Mouse (Mus musculus): ENCODE measurements at regions not wholly inside any gene's neighbourhood (a gene's known extent, or its start where the extent isn't known, plus 50 kb on each side); places are given as distances from the start of the nearest gene placed in this dataset.
A peak's percentile ranks its signal among the peaks of the same experiment; 100 is the strongest.

DNA sequence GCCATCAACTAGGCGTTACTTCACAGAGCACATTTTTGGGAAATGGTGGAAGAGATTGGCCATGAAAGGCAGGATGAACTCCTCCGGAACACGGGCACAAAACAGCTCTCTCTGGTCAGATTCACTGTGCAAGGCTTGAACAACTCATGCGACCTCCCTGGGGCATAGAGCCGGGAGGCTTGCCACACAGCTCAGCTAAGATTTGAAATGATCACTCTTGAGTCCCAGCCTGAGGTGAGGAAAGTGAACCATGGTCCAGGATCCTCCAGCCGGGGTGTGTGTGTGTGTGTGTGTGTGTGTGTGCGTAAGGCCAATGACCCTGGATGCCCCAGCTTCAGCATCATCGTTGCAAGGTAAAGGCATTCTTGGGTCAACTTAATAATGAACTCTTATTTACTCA, 237.5 kb downstream of the Gm45692 start:
- no peak for DNase-seq (ENCODE audit: low spot score)

DNA sequence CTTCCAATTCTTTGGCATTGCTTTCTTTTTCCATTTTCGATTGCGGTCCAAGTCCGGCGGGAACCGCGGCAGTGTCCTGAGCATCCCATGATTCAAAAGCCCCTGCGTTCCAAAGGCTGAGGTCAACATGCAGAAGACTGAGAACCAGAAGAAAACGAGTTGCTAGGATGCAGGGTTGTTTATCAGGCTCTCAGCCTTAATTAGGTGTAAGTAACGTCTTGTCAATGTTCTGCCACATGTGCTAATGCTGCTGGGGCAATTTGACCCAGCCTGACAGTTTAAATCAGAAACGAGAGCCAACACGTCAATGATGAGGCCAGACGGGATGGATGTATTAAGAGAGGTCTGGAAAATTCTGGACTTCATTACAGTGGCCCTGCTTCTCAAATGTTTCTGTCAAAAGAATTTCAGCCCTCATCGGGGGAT, 239.4 kb downstream of the Gm45692 start:
- no peak for DNase-seq (ENCODE audit: low spot score)

GRCm38 (mm10) chr8:26362366-26362765, 243.0 kb downstream of the Gm45692 start:
- no peak for DNase-seq (ENCODE audit: low spot score)

DNA sequence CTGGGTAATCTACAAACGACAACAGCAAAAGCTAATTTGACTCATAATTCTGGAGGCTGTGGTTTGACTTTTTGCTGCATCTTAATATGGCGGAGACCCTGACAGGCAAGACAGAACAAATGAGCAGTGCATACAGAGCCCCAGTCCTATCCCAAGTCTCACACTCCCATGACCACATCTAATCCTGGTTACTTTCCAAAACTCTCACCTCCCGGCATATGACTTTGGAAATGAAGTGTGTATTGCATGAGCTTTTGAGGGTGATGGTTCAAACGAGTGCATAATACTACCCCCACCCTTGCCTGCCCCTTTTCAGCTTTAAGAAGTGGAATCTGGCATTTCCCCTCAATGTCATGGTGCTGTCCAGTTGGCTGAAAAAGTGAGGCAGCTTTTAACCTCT, 244.3 kb downstream of the Gm45692 start:
- no peak for DNase-seq (ENCODE audit: low spot score)

DNA sequence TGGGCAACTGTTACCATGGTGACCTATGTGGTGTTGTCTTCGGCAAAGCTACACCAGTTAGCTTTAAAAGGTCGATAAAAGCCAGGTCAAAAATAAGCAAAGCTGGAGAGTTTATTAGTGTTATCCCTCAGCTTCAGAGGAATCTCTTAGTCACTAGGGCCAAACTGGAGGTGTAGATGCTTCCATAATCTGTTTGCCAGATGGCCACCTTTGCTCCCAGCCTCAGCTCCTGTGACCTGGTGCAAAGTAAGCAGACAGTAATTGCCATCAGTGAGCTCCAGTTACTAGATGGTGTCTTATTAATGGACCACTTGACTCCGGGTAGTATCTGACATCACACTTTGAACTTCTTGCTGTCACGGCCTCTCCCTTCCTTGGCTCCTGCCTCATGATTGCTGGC, 245.3 kb downstream of the Gm45692 start:
- DNase-seq (ENCODE audit: low spot score): no peak

- peak; percentile 19 for DNase-seq (ENCODE audit: low spot score)
Measured at GRCm38 (mm10) chr8:26380668-26381067, 261.3 kb downstream of the Gm45692 start.

- no peak for DNase-seq (ENCODE audit: low spot score)
Measured at GRCm38 (mm10) chr8:26382426-26382825, 263.1 kb downstream of the Gm45692 start.

- no peak for DNase-seq (ENCODE audit: low spot score)
Measured at GRCm38 (mm10) chr8:26383886-26384285, 264.6 kb downstream of the Gm45692 start.

- DNase-seq (ENCODE audit: low spot score): peak; percentile 34
Measured at GRCm38 (mm10) chr8:26384305-26384993, 265.1 kb downstream of the Gm45692 start.

GRCm38 (mm10) chr8:26384994-26385345, 265.6 kb downstream of the Gm45692 start:
- no peak for DNase-seq (ENCODE audit: low spot score)

DNA sequence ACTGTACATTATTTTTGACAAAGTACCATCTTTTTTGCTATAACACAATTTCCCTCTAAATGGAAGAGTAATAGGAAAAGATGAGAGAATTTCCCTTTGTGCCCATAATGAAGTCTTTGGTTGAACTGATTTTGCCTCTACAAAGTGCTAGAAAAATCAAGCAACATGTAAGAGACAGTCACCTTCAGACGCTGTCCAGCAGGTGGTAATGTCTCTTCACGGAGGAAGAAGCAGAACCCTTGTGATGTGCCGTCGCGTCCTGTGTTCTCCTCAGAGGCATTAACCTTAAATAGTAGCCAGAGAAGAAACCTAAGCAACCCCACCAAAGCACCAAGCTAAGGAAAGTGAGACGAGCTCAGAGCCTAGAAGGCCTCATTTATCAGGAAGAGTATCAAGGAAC, 275.7 kb downstream of the Gm45692 start:
- no peak for DNase-seq (ENCODE audit: low spot score)

- no peak for DNase-seq (ENCODE audit: low spot score)
Measured at GRCm38 (mm10) chr8:26420002-26420401, 300.7 kb downstream of the Gm45692 start.

- DNase-seq (ENCODE audit: low spot score): peak; percentile 15
Measured at GRCm38 (mm10) chr8:26420536-26420935, 301.2 kb downstream of the Gm45692 start.

GRCm38 (mm10) chr8:26427311-26427710, 308.0 kb downstream of the Gm45692 start:
- no peak for DNase-seq (ENCODE audit: low spot score)

- no peak for DNase-seq (ENCODE audit: low spot score)
Measured at GRCm38 (mm10) chr8:26429751-26430327, 310.5 kb downstream of the Gm45692 start.

GRCm38 (mm10) chr8:26432161-26432919, 313.0 kb downstream of the Gm45692 start:
- no peak for DNase-seq (ENCODE audit: low spot score)

- no peak for DNase-seq (ENCODE audit: low spot score)
Measured at GRCm38 (mm10) chr8:26436236-26436635, 316.9 kb downstream of the Gm45692 start.

DNA sequence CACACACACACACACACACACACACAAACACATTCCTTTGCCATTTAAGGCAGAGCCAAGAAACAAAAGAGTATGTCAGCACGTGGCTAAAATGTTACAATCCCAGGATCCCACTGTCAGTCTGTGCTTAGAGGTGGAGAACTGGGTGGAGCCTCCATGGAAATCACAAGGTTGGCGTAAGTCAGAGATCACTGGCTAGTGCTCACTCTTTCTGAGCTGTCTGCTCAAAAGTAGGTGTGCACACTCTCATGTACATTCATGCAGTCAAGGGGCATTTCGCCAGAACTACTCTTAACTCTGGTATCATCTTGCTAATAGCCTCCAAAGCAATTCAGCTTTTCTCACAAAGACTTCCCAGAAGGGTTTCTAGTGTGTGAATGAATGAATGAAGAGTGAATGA, 318.2 kb downstream of the Gm45692 start:
- DNase-seq (ENCODE audit: low spot score): no peak

- DNase-seq (ENCODE audit: low spot score): no peak
Measured at GRCm38 (mm10) chr8:26438246-26438862, 319.0 kb downstream of the Gm45692 start.

- no peak for DNase-seq (ENCODE audit: low spot score)
Measured at GRCm38 (mm10) chr8:26438877-26439276, 319.5 kb downstream of the Gm45692 start.

DNA sequence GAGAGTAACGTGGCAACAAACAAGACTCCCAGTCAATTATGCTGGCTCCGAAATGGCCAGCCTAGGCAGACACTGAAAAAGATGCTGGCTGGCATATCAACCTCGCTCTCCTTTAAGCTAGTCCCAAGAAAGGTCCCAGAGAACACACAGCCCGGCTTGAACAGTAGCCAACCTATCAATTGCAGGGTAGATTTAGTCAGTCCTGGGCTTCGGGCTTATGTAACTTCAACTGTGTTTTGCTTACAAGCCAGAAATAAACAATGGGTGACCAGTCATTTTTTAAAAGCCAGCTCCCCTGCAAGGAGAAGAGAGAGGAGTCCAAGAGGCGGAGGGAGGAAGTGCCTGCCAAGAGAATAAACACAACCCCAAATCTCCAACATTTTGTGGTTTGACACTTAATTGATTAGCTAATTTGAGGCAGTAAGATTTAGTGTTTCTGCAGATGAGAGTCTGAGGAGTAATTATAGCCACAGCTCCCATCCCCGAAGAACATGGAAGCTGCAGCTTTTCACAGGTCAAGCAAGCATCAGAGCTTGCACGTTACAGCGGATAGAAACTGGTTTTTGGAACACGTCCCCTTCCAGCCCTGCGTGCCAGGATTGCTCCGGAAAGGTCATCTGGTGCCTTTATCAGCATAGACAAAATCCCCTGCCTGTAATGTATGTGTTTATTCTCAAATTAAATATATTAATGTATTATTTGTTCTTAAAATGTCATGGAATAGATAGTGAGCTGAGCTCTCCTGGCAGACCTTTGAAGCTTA, 322.1 kb downstream of the Gm45692 start:
- no peak for DNase-seq (ENCODE audit: low spot score)

DNA sequence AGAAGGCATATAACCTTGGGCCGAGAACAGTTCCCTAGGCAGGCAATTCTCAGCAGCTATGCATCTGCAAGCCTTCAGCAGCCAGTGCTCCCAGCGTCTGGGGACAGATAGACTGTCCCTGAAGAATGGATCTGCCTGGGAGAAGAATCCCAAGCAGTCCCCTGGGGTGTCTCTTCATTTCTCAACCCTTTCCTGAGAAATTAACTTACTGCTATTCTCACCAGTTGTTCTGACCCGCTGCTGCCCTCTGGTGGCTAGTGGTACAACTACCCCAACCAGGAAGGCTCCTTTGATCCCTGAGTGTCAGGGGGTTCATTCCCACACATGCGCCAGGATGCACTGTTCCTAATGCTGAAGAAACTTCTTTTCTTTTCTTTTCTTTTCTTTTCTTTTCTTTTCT, 323.7 kb downstream of the Gm45692 start:
- DNase-seq (ENCODE audit: low spot score): peak; percentile 46
